Mouse (Mus musculus): Measurements from ENCODE around the gene Gopc. TPM values are rescaled to one million over a fixed set of nuclear protein-coding genes. Genes with fewer than 3 reads are reported as not detected.

Gene Gopc
- total and polyA plus RNA-seq, 2 experiments from 2014 or later = 7.4 to 10.1 TPM

DNA sequence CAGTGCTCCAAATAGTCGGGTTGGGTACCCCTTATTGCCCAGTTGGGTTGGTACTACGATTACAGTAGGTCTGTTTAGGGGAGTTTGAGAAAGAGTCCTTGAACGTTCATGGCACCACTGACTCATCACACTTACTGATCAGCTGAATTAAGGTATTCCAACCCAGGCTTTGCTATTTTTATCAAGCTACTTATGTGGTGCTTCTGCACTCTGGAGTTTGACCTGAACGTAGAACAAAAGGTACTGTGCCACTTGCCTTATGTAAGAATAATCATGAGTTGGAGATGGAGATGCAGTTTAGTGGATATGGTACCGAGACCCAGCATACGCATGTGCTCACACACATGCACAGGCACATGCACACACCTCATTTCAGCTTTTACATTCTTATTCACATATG is 39.8 kb upstream of the Gopc start:
- no peak for ATAC-seq (ENCODE audit: insufficient read depth, low read depth)
- no peak overlapping the region for H3K27ac ChIP-seq (ENCODE audit: low read depth)
- peaks cover 46% of the 10 kb centered on the region for H3K4me1 ChIP-seq (ENCODE audit: control insufficient read depth, insufficient read depth)
- no peak for DNase-seq (ENCODE audit: low spot score)
- H3K9ac ChIP-seq (replicated peaks; ENCODE audit: low read depth, low read length) = no peak overlapping the region
- 57% methylated on average over 6 of the region's 6 CpGs for WGBS
- no peaks in the 10 kb centered on the region for H3K9me3 ChIP-seq (replicated peaks; ENCODE audit: control insufficient read depth, low read length)
- H3K36me3 ChIP-seq (replicated peaks; ENCODE audit: control insufficient read depth, insufficient read depth, low read length) = no peaks in the 10 kb centered on the region
- no peak for TF ChIP-seq CTCF (IDR thresholded peaks at IDR 0.05; ENCODE audit: low read depth)
- TF ChIP-seq EP300 (IDR thresholded peaks at IDR 0.05; ENCODE audit: low read depth) = no peak
- H3K27me3 ChIP-seq (ENCODE audit: control insufficient read depth, insufficient read depth, low read length) = no peaks in the 10 kb centered on the region
- H3K4me3 ChIP-seq (ENCODE audit: low read depth, low read length) = no peak overlapping the region
- H3K4me2 ChIP-seq (ENCODE audit: low read depth, low read length) = no peak overlapping the region

DNA sequence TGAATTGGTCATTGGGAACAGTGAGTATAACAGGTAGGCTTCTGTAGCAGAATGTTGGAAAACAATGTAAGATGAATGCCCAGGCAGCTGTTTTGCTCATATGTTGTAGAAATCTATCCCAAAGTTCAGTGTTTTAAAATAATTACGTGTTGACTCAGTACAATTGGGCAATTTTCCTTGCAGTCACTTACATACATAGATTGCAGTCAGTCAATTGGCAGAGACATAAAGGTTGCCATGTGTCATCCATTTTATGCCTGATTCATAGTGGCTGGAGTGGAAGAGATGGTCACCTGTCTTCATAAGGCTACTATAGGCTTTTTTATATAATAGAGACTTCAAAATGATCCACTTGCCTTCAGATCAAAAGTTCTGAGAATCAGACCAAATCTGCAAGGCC is 38.6 kb upstream of the Gopc start:
- DNase-seq (ENCODE audit: low spot score) = no peak
- H3K4me1 ChIP-seq (ENCODE audit: control insufficient read depth, insufficient read depth) = peaks cover 38% of the 10 kb centered on the region
- no peak overlapping the region for H3K27ac ChIP-seq (ENCODE audit: low read depth)
- H3K4me3 ChIP-seq (ENCODE audit: low read depth, low read length) = no peak overlapping the region
- no peaks in the 10 kb centered on the region for H3K9me3 ChIP-seq (replicated peaks; ENCODE audit: control insufficient read depth, low read length)
- ATAC-seq (ENCODE audit: insufficient read depth, low read depth) = no peak
- no peak overlapping the region for H3K9ac ChIP-seq (replicated peaks; ENCODE audit: low read depth, low read length)
- WGBS = 94% methylated on average over 1 of the region's 1 CpGs
- H3K36me3 ChIP-seq (replicated peaks; ENCODE audit: control insufficient read depth, insufficient read depth, low read length) = no peaks in the 10 kb centered on the region
- H3K4me2 ChIP-seq (ENCODE audit: low read depth, low read length) = no peak overlapping the region
- no peaks in the 10 kb centered on the region for H3K27me3 ChIP-seq (ENCODE audit: control insufficient read depth, insufficient read depth, low read length)
- TF ChIP-seq EP300 (IDR thresholded peaks at IDR 0.05; ENCODE audit: low read depth) (no peak), CTCF (IDR thresholded peaks at IDR 0.05; ENCODE audit: low read depth) (no peak)

DNA sequence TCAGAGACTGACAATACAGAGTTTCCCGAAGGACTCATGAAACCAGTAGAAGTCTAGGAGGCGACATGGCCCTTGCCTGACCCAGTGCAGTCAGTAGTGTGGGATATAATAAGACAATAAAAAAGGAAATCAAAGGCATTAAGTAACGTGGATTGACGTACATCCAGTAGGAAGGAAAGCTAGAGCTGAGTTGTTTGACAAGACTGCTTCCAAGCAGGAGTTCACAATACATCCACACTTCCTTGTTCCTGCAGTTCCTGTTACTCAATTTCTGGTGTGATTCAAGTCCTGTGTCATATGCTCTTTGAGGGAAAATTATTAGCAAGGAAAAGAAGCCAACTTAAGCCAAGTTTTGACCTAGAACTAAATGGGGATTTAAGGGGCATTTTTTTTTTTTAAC is 37.5 kb upstream of the Gopc start:
- Histone ChIP-seq H3K4me3 (ENCODE audit: low read depth, low read length) (peak overlapping the region; percentile 95), H3K4me2 (ENCODE audit: low read depth, low read length) (peak overlapping the region; percentile 68), H3K4me1 (ENCODE audit: control insufficient read depth, insufficient read depth) (peaks cover 38% of the 10 kb centered on the region), H3K36me3 (replicated peaks; ENCODE audit: control insufficient read depth, insufficient read depth, low read length) (no peaks in the 10 kb centered on the region), H3K27ac (ENCODE audit: low read depth) (peak overlapping the region; percentile 94), H3K9me3 (replicated peaks; ENCODE audit: control insufficient read depth, low read length) (no peaks in the 10 kb centered on the region), H3K9ac (replicated peaks; ENCODE audit: low read depth, low read length) (peak overlapping the region; percentile 88), H3K27me3 (ENCODE audit: control insufficient read depth, insufficient read depth, low read length) (no peaks in the 10 kb centered on the region)
- no peak for DNase-seq (ENCODE audit: low spot score)
- TF ChIP-seq EP300 (IDR thresholded peaks at IDR 0.05; ENCODE audit: low read depth) (0 out of 2 replicates have a peak, but pooled peaks have one; percentile 34), CTCF (IDR thresholded peaks at IDR 0.05; ENCODE audit: low read depth) (no peak)
- no peak for ATAC-seq (ENCODE audit: insufficient read depth, low read depth)
- 54% methylated on average over 4 of the region's 4 CpGs for WGBS

DNA sequence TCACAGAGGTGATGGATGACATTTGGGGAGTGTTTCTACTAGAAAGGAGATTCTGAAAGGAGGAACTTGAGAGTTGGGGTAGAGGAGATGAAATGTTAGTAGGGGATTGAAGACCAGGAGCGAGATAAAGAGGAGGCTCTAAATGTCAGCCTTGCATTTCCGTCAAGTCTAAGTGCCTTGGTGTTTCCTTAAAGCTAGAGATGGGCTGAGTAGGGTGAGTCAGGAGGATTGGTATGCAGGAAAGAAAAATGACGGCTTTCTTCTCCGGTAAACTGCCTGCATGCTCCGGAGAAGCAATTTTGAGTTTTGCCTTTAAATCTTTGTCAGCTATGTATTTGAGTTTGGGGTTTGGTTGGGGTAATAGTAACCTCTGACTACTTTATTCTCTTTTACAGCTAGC is 37.0 kb upstream of the Gopc start:
- DNase-seq (ENCODE audit: low spot score) (no peak), ATAC-seq (ENCODE audit: insufficient read depth, low read depth) (no peak)
- Histone ChIP-seq H3K27ac (ENCODE audit: low read depth) (peak overlapping the region; percentile 94), H3K4me3 (ENCODE audit: low read depth, low read length) (peak overlapping the region; percentile 95), H3K36me3 (replicated peaks; ENCODE audit: control insufficient read depth, insufficient read depth, low read length) (no peaks in the 10 kb centered on the region), H3K9ac (replicated peaks; ENCODE audit: low read depth, low read length) (peak overlapping the region; percentile 88), H3K4me1 (ENCODE audit: control insufficient read depth, insufficient read depth) (peaks cover 38% of the 10 kb centered on the region), H3K4me2 (ENCODE audit: low read depth, low read length) (peak overlapping the region; percentile 68), H3K27me3 (ENCODE audit: control insufficient read depth, insufficient read depth, low read length) (no peaks in the 10 kb centered on the region), H3K9me3 (replicated peaks; ENCODE audit: control insufficient read depth, low read length) (no peaks in the 10 kb centered on the region)
- 14% methylated on average over 5 of the region's 5 CpGs for WGBS
- no peak for TF ChIP-seq EP300 (IDR thresholded peaks at IDR 0.05; ENCODE audit: low read depth)
- no peak for TF ChIP-seq CTCF (IDR thresholded peaks at IDR 0.05; ENCODE audit: low read depth)

DNA sequence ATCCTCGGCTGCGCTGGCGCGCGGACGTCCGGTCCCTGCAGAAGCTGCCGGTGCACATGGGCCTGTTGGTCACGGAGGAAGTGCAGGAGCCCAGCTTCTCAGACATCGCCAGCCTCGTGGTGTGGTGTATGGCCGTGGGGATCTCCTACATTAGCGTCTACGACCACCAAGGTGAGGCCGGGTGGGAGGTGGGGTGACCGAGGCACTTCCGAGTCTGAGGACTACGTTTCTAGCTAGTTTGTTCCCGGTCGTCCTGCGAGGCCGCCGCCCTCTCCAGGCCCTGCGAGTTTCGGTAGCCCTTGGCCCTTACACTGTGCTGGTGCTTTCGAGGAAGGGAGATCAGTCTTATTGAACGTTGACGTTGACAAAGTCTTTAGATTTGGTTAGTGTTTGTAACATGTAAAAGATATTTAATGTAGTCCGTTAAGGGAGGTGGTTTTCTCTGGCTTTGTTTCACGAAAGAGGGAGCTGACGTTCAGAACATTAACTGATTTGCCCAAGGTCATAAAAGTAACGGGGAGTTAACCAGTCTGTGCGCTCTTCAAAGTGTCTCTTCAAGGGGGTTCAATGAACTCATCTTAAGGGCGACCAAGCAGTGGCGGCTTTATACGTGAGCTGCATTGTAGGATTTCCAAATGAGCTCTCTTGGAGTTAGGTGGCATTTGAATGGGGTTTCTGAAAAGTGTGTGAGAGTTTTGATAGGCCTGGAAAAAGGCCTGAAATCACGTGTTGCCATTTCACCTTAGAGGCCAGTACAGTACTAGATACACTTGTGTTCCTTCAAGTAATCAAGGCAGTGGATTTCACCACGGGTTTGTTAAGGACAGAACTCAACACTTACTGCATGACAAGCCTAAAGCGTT is 36.3 kb upstream of the Gopc start:
- TF ChIP-seq EP300 (IDR thresholded peaks at IDR 0.05; ENCODE audit: low read depth) (no peak), CTCF (IDR thresholded peaks at IDR 0.05; ENCODE audit: low read depth) (no peak)
- no peaks in the 10 kb centered on the region for H3K27me3 ChIP-seq (ENCODE audit: control insufficient read depth, insufficient read depth, low read length)
- under 1% methylated on average over 39 of the region's 39 CpGs for WGBS
- H3K27ac ChIP-seq (ENCODE audit: low read depth) = peak overlapping the region; percentile 94
- H3K4me1 ChIP-seq (ENCODE audit: control insufficient read depth, insufficient read depth) = peaks cover 38% of the 10 kb centered on the region
- no peaks in the 10 kb centered on the region for H3K9me3 ChIP-seq (replicated peaks; ENCODE audit: control insufficient read depth, low read length)
- peak overlapping the region; percentile 68 for H3K4me2 ChIP-seq (ENCODE audit: low read depth, low read length)
- H3K4me3 ChIP-seq (ENCODE audit: low read depth, low read length) = peak overlapping the region; percentile 95
- no peaks in the 10 kb centered on the region for H3K36me3 ChIP-seq (replicated peaks; ENCODE audit: control insufficient read depth, insufficient read depth, low read length)
- peak overlapping the region; percentile 88 for H3K9ac ChIP-seq (replicated peaks; ENCODE audit: low read depth, low read length)
- ATAC-seq (ENCODE audit: insufficient read depth, low read depth) = peak; percentile 16
- peak; percentile 44 for DNase-seq (ENCODE audit: low spot score)

Measured in heart, postnatal 0 days (tissue).